Mouse (Mus musculus): ENCODE measurements at regions not wholly inside any gene's neighbourhood (a gene's known extent, or its start where the extent isn't known, plus 50 kb on each side); places are given as distances from the start of the nearest gene placed in this dataset.
"Not testable (repeated sequence)": the region's sequence is repeated elsewhere in the genome, so short reads cannot be mapped to it uniquely, and the experiment has no call there.

DNA sequence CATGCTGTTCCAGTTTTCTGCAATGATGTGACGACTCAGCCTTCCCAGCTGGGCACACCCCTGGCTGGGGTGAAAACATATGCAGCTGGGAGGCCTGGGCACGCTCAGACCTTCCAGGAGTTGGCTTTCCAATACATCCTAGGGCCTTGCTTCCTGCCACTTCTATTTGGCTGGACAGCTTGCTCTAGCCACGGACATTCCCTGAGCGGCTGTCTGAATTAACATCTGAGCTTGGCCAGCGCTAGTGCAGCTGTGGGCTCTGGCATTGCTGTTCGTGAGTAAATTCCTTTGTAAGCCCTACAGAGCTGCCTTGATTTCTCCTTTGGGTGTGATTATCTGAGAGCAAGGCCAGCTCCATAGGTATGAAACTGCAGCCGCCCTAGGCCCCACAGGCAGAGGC is 78.2 kb upstream of the Tcf12 start:
- no peak overlapping the region for H3K9ac ChIP-seq (ENCODE audit: low read length)
- no peak overlapping the region for H3K4me3 ChIP-seq (ENCODE audit: low read depth, low read length)
- no peaks in the 10 kb centered on the region for H3K9me3 ChIP-seq (ENCODE audit: control insufficient read depth, low read length)
- H3K27ac ChIP-seq (ENCODE audit: low read depth), result no peak overlapping the region
- ATAC-seq (replicated peaks; ENCODE audit: low FRiP score, low TSS enrichment, low read depth), result no peak
- 79% methylated on average over 7 of the region's 7 CpGs for WGBS
- no peaks in the 10 kb centered on the region for H3K36me3 ChIP-seq (ENCODE audit: control insufficient read depth, insufficient read depth, low read length)
- no peak overlapping the region for H3K4me2 ChIP-seq (ENCODE audit: low read length)
- no peaks in the 10 kb centered on the region for H3K4me1 ChIP-seq (replicated peaks; ENCODE audit: control insufficient read depth, insufficient read depth, low read length)
- DNase-seq (ENCODE audit: low spot score), result no peak
- H3K27me3 ChIP-seq (replicated peaks; ENCODE audit: control insufficient read depth, insufficient read depth, low read length), result no peaks in the 10 kb centered on the region

- no peaks in the 10 kb centered on the region for H3K36me3 ChIP-seq (ENCODE audit: control insufficient read depth, insufficient read depth, low read length)
- H3K9me3 ChIP-seq (ENCODE audit: control insufficient read depth, low read length), result no peaks in the 10 kb centered on the region
- H3K27ac ChIP-seq (ENCODE audit: low read depth), result no peak overlapping the region
- no peak overlapping the region for H3K4me3 ChIP-seq (ENCODE audit: low read depth, low read length)
- no peaks in the 10 kb centered on the region for H3K4me1 ChIP-seq (replicated peaks; ENCODE audit: control insufficient read depth, insufficient read depth, low read length)
- 81% methylated on average over 4 of the region's 4 CpGs for WGBS
- H3K9ac ChIP-seq (ENCODE audit: low read length), result no peak overlapping the region
- no peak overlapping the region for H3K4me2 ChIP-seq (ENCODE audit: low read length)
- no peaks in the 10 kb centered on the region for H3K27me3 ChIP-seq (replicated peaks; ENCODE audit: control insufficient read depth, insufficient read depth, low read length)
- ATAC-seq (replicated peaks; ENCODE audit: low FRiP score, low TSS enrichment, low read depth) (no peak), DNase-seq (ENCODE audit: low spot score) (no peak)
Observed at GRCm38 (mm10) chr9:72190631-72191030, 79.0 kb upstream of the Tcf12 start.

DNA sequence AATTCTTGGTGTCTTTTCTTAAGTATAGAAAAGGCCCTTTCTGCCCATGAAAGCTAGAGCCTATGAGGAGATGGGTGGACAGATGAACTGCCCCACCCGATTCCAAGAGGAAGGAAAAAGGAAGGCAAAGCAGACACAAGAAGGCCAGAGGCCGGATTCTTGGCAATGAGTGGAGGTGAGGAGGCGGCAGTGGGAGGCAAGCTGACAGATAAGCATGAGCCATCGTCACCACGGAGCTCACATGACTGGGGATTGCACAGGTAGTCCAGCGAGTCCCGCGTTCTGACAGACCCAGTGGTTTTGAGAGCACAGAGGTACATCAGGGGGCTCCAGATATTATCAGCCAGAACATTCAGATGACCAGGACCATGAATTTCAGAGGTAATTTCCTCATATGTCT is 79.4 kb upstream of the Tcf12 start:
- ATAC-seq (replicated peaks; ENCODE audit: low FRiP score, low TSS enrichment, low read depth) (no peak), DNase-seq (ENCODE audit: low spot score) (no peak)
- H3K27ac ChIP-seq (ENCODE audit: low read depth), result no peak overlapping the region
- H3K9ac ChIP-seq (ENCODE audit: low read length), result no peak overlapping the region
- WGBS, result 90% methylated on average over 8 of the region's 8 CpGs
- H3K9me3 ChIP-seq (ENCODE audit: control insufficient read depth, low read length), result no peaks in the 10 kb centered on the region
- H3K4me1 ChIP-seq (replicated peaks; ENCODE audit: control insufficient read depth, insufficient read depth, low read length), result no peaks in the 10 kb centered on the region
- no peaks in the 10 kb centered on the region for H3K36me3 ChIP-seq (ENCODE audit: control insufficient read depth, insufficient read depth, low read length)
- no peaks in the 10 kb centered on the region for H3K27me3 ChIP-seq (replicated peaks; ENCODE audit: control insufficient read depth, insufficient read depth, low read length)
- no peak overlapping the region for H3K4me2 ChIP-seq (ENCODE audit: low read length)
- no peak overlapping the region for H3K4me3 ChIP-seq (ENCODE audit: low read depth, low read length)

DNA sequence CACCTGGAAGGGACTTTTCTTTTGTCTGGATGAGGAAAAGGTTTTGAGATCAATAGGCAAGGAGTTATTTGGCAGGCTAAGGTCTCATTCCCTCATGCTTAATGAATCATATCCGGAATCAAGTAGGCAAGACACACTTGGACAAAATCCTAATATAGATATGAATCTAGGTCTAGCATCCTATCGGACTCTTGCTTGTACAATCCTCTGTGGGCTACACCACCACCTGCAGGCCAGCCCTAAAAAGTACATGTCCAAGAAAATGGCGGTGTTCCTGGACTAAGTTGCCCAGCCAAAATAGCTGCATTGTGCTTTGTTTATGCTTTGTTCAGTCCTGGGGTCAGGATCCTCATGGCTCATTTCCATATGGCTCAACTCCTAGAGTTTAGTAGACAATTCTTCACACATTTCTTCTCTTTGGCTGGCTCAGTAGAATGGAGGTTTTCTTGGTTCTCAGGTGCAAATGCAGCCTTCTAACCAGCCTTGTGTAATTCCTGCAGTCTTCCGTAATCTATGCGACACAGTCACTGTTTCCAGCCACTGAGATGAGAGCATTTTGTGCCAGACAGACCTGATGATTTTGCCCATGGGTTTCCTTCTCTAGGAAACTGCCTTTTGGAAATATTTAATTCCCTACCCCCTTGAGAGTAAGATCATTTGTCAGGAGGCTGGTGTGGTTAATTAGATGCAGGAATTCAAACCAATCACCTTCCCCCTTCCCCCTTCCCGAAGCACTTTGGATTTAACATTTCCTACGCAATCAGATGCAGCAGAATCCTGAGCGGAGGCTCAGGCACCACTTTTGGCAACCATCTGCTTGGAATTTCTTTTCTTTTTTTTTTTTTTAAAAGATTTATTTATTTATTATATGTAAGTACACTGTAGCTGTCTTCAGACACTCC is 80.6 kb upstream of the Tcf12 start:
- no peak overlapping the region for H3K4me3 ChIP-seq (ENCODE audit: low read depth, low read length)
- ATAC-seq (replicated peaks; ENCODE audit: low FRiP score, low TSS enrichment, low read depth) (no peak), DNase-seq (ENCODE audit: low spot score) (peak; percentile 56)
- no peaks in the 10 kb centered on the region for H3K9me3 ChIP-seq (ENCODE audit: control insufficient read depth, low read length)
- no peaks in the 10 kb centered on the region for H3K36me3 ChIP-seq (ENCODE audit: control insufficient read depth, insufficient read depth, low read length)
- H3K9ac ChIP-seq (ENCODE audit: low read length), result no peak overlapping the region
- H3K27me3 ChIP-seq (replicated peaks; ENCODE audit: control insufficient read depth, insufficient read depth, low read length), result no peaks in the 10 kb centered on the region
- H3K4me1 ChIP-seq (replicated peaks; ENCODE audit: control insufficient read depth, insufficient read depth, low read length), result no peaks in the 10 kb centered on the region
- 59% methylated on average over 8 of the region's 8 CpGs for WGBS
- no peak overlapping the region for H3K4me2 ChIP-seq (ENCODE audit: low read length)
- no peak overlapping the region for H3K27ac ChIP-seq (ENCODE audit: low read depth)

DNA sequence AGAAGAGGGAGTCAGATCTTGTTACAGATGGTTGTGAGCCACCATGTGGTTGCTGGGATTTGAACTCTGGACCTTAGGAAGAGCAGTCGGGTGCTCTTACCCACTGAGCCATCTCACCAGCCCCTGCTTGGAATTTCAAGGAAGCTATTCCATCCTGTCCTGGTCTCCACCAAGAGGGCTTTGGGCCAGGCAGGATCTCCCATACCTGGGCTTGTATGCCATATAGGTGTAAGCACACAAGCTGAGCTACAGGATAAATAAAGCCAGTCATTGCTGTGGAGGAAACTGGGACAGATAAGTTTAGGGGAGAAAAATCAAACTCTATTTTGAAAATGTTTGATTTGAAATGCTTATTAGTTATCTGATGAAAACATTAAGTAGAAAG is 81.3 kb upstream of the Tcf12 start:
- H3K4me3 ChIP-seq (ENCODE audit: low read depth, low read length); H3K9ac ChIP-seq (ENCODE audit: low read length); H3K4me2 ChIP-seq (ENCODE audit: low read length); H3K36me3 ChIP-seq (ENCODE audit: control insufficient read depth, insufficient read depth, low read length); H3K9me3 ChIP-seq (ENCODE audit: control insufficient read depth, low read length); DNase-seq (ENCODE audit: low spot score); H3K27ac ChIP-seq (ENCODE audit: low read depth); H3K4me1 ChIP-seq (replicated peaks; ENCODE audit: control insufficient read depth, insufficient read depth, low read length); ATAC-seq (replicated peaks; ENCODE audit: low FRiP score, low TSS enrichment, low read depth); H3K27me3 ChIP-seq (replicated peaks; ENCODE audit: control insufficient read depth, insufficient read depth, low read length): not testable (repeated sequence)
- 80% methylated on average over 1 of the region's 1 CpGs for whole genome bisulfite sequencing

DNA sequence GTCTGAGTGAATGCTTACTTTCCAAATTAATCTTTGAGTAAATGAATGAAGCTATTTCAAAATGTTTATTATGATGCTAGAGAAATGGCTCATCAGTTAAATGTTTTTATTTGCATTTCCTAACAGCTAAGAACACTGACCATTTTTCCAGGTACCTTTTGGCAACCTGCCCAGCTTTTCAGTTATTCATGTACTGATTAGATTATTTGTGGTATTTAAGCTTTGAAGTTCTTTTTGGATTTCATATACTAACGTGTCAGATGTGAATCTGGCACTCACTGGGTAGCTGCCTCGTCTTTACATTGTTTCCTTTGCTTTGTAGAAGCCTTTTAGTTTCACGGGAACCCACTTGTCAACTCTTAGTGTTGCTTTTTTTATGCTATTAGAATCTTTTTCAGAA is 79.3 kb upstream of the Zfp280d start:
- Histone ChIP-seq H3K4me3 (ENCODE audit: low read depth, low read length) (no peak overlapping the region), H3K27me3 (replicated peaks; ENCODE audit: control insufficient read depth, insufficient read depth, low read length) (no peaks in the 10 kb centered on the region), H3K4me2 (ENCODE audit: low read length) (no peak overlapping the region), H3K36me3 (ENCODE audit: control insufficient read depth, insufficient read depth, low read length) (no peaks in the 10 kb centered on the region), H3K27ac (ENCODE audit: low read depth) (no peak overlapping the region), H3K4me1 (replicated peaks; ENCODE audit: control insufficient read depth, insufficient read depth, low read length) (no peaks in the 10 kb centered on the region), H3K9ac (ENCODE audit: low read length) (no peak overlapping the region), H3K9me3 (ENCODE audit: control insufficient read depth, low read length) (no peaks in the 10 kb centered on the region)
- WGBS, result 69% methylated on average over 3 of the region's 3 CpGs
- no peak for DNase-seq (ENCODE audit: low spot score)
- no peak for ATAC-seq (replicated peaks; ENCODE audit: low FRiP score, low TSS enrichment, low read depth)

DNA sequence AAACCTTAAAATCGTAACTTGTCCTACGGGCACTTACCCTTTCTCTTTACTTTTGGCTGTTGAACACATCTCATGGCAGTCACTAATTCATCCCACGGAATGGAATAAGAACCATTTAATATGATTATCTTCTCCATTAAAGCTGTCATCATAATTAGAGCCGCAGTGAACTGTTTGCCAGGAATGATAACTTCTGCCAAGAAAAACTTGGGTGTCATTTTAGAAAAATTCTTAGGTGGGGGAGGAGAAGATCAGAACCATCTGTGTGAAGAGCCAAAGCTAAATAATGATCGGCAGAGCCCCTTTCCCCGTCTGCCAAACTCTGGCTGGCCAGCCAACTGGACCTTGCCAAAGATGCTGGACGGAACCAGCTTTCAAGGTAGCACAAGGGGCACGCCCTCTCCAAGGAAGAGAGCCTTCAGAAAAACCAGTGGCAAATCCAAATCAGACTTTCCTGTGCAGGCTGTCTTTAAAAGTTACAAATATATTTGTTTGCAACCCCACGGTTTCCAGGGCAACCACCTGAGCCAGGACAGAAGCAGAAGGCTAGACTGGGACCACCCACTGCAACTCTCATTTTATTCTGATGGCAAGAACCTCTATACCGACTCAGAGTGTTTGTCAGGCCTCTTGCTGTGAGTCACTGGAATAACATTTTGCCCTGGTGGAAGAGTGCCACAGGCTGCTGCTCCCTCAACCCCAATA is 77.9 kb upstream of the Zfp280d start:
- DNase-seq (ENCODE audit: low spot score) (no peak), ATAC-seq (replicated peaks; ENCODE audit: low FRiP score, low TSS enrichment, low read depth) (no peak)
- H3K4me3 ChIP-seq (ENCODE audit: low read depth, low read length), result no peak overlapping the region
- 76% methylated on average over 10 of the region's 10 CpGs for WGBS
- no peaks in the 10 kb centered on the region for H3K9me3 ChIP-seq (ENCODE audit: control insufficient read depth, low read length)
- H3K27me3 ChIP-seq (replicated peaks; ENCODE audit: control insufficient read depth, insufficient read depth, low read length), result no peaks in the 10 kb centered on the region
- no peak overlapping the region for H3K9ac ChIP-seq (ENCODE audit: low read length)
- H3K4me1 ChIP-seq (replicated peaks; ENCODE audit: control insufficient read depth, insufficient read depth, low read length), result no peaks in the 10 kb centered on the region
- H3K4me2 ChIP-seq (ENCODE audit: low read length), result no peak overlapping the region
- H3K27ac ChIP-seq (ENCODE audit: low read depth), result no peak overlapping the region
- H3K36me3 ChIP-seq (ENCODE audit: control insufficient read depth, insufficient read depth, low read length), result no peaks in the 10 kb centered on the region

- no peak for ATAC-seq (replicated peaks; ENCODE audit: low FRiP score, low TSS enrichment, low read depth)
- H3K9ac ChIP-seq (ENCODE audit: low read length), result no peak overlapping the region
- DNase-seq (ENCODE audit: low spot score), result no peak
- no peaks in the 10 kb centered on the region for H3K36me3 ChIP-seq (ENCODE audit: control insufficient read depth, insufficient read depth, low read length)
- H3K9me3 ChIP-seq (ENCODE audit: control insufficient read depth, low read length), result no peaks in the 10 kb centered on the region
- WGBS, result 84% methylated on average over 11 of the region's 11 CpGs
- no peak overlapping the region for H3K4me3 ChIP-seq (ENCODE audit: low read depth, low read length)
- H3K27me3 ChIP-seq (replicated peaks; ENCODE audit: control insufficient read depth, insufficient read depth, low read length), result no peaks in the 10 kb centered on the region
- no peak overlapping the region for H3K27ac ChIP-seq (ENCODE audit: low read depth)
- no peak overlapping the region for H3K4me2 ChIP-seq (ENCODE audit: low read length)
- no peaks in the 10 kb centered on the region for H3K4me1 ChIP-seq (replicated peaks; ENCODE audit: control insufficient read depth, insufficient read depth, low read length)
Observed at GRCm38 (mm10) chr9:72197331-72197732, 77.3 kb upstream of the Zfp280d start.

DNA sequence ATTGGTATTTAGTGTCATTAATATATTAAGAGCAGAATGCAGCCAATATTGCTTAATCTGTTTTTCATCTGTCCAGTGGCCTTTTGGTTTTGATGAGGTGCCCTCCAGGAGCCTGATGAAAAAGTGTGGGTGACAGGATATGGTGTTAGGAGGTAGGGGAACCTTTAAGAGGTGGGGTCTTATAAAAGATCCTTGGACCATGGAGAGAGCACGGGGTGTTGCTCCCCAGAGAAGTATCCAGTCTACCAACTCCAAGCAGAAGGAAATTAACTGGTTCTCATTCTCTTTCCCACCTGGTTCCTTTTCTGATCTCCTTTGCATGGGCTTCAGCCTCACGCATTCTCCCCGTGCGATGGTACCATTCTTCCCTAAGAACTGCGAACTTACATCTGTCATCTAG is 75.7 kb upstream of the Zfp280d start:
- no peak overlapping the region for H3K27ac ChIP-seq (ENCODE audit: low read depth)
- WGBS, result 96% methylated on average over 5 of the region's 5 CpGs
- DNase-seq (ENCODE audit: low spot score), result no peak

More for the DNA sequence above, 75.7 kb upstream of the Zfp280d start:
- no peaks in the 10 kb centered on the region for H3K27me3 ChIP-seq (replicated peaks; ENCODE audit: control insufficient read depth, insufficient read depth, low read length)
- no peak for ATAC-seq (replicated peaks; ENCODE audit: low FRiP score, low TSS enrichment, low read depth)
- H3K36me3 ChIP-seq (ENCODE audit: control insufficient read depth, insufficient read depth, low read length), result no peaks in the 10 kb centered on the region
- no peak overlapping the region for H3K4me3 ChIP-seq (ENCODE audit: low read depth, low read length)
- H3K9ac ChIP-seq (ENCODE audit: low read length), result no peak overlapping the region
- no peaks in the 10 kb centered on the region for H3K9me3 ChIP-seq (ENCODE audit: control insufficient read depth, low read length)
- no peaks in the 10 kb centered on the region for H3K4me1 ChIP-seq (replicated peaks; ENCODE audit: control insufficient read depth, insufficient read depth, low read length)
- no peak overlapping the region for H3K4me2 ChIP-seq (ENCODE audit: low read length)

All from intestine, embryonic 14.5 days (tissue).